Mouse (Mus musculus) liver, adult 2 months (tissue): ENCODE results near the gene Krt23. TPM values are rescaled to one million over a fixed set of nuclear protein-coding genes. Genes with fewer than 3 reads are reported as not detected.

Experiments used
- DNase-seq: peaks from one replicate; pipeline ENCODE4 v3.0.0-alpha.2; 2011; ENCODE audit warnings: low read depth, low spot score; ENCODE audit errors: extremely low read depth
- H3K27ac ChIP-seq: fragments of 200-500 bp; replicated peaks from 2 replicates; pipeline ENCODE4 v1.5.1; 2012; ENCODE audit warnings: low read depth, mild to moderate bottlenecking, control low read depth, inconsistent platforms, low read length; ENCODE audit not compliant: insufficient read depth
- H3K27me3 ChIP-seq: fragments of 200-500 bp; 2 replicates; pipeline ENCODE4 v1.6.1; 2012; ENCODE audit warnings: mild to moderate bottlenecking, moderate library complexity, low read length, inconsistent platforms; ENCODE audit not compliant: control insufficient read depth, insufficient read depth
- H3K36me3 ChIP-seq: fragments of 200-500 bp; 2 replicates; pipeline ENCODE4 v1.6.1; 2012; ENCODE audit warnings: low read length, inconsistent platforms; ENCODE audit not compliant: control insufficient read depth, insufficient read depth
- H3K4me1 ChIP-seq: fragments of 200-500 bp; 2 replicates; pipeline ENCODE4 v1.6.1; 2011; ENCODE audit warnings: low read length; ENCODE audit not compliant: control insufficient read depth, insufficient read depth
- H3K4me3 ChIP-seq: fragments of 200-500 bp; 2 replicates; pipeline ENCODE4 v1.5.1; 2011; ENCODE audit warnings: low read depth, mild to moderate bottlenecking, control low read depth, low read length, moderate library complexity; ENCODE audit not compliant: insufficient read depth
- H3K79me2 ChIP-seq: fragments of 200-500 bp; 2 replicates; pipeline ENCODE4 v1.6.1; 2012; ENCODE audit warnings: inconsistent platforms, mild to moderate bottlenecking, low read length, moderate library complexity; ENCODE audit not compliant: control insufficient read depth, insufficient read depth
- H3K9ac ChIP-seq: fragments of 200-500 bp; 2 replicates; pipeline ENCODE4 v1.6.1; 2012; ENCODE audit warnings: low read depth, mild to moderate bottlenecking, control low read depth, inconsistent platforms, low read length
- CTCF ChIP-seq: fragments of 200-500 bp; IDR thresholded peaks from 2 replicates; pipeline ENCODE4 v1.5.1; 2011; ENCODE audit warnings: low read depth, low read length, control low read depth
- POLR2A ChIP-seq: fragments of 200-500 bp; IDR thresholded peaks from 2 replicates; pipeline ENCODE4 v1.6.1; 2011; ENCODE audit warnings: low read length, control low read depth; ENCODE audit not compliant: insufficient read depth; ENCODE audit errors: extremely low read depth
- WGBS: fragments of 180-500 bp; shearing (Covaris S2); methylation state at CpG from one replicate; pipeline ENCODE4 v1.1.7; 2018; 5-methylcytosine and 5-hydroxymethylcytosine counted together
- polyA plus RNA-seq: library from polyadenylated mRNA; depleted of rRNA; stranded (reverse); fragments of >200 nt; gene quantifications from 2 replicates; pipeline ENCODE4 v1.2.3, GENCODE M21; 2012
- total RNA-seq: library from RNA; depleted of rRNA; stranded (reverse); fragments of >200 nt; gene quantifications from 2 replicates; pipeline ENCODE4 v1.2.3, GENCODE M21; 2014

Krt23 gene
- total and polyA plus RNA-seq, 2 experiments, result 1.4 to 4.0 TPM

DNA sequence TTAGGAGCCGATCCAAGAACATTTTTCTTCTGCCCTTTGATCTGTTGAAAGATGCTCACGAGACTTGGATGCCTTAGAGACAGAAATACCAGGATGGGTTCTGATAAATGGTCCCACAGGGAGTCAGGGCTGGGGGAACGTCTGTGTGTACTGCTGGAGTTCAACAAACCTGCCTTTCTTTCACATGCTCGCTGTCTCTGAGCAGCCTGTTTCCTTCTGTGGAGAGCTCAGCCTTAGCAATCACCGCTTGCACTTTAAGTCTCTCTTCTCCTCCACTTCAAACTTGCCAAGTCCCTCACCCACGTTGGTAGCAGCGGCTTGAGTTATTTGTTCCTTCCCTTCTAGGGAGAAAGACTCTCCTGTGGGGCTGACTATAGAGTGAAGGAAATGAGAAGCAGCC lies 26.6 kb downstream of the Krt23 start:
- 51% methylated on average over 7 of the region's 7 CpGs for WGBS
- TF ChIP-seq POLR2A (no peak), CTCF (no peak)
- Histone ChIP-seq H3K79me2 (no peaks in the 10 kb centered on the region), H3K36me3 (no peaks in the 10 kb centered on the region), H3K27ac (no peak overlapping the region), H3K4me1 (no peaks in the 10 kb centered on the region; the same call in 1 of the 2 replicates), H3K27me3 (0 out of 2 replicates have a peak, but pooled peaks cover 2% of the 10 kb centered on the region), H3K4me3 (no peak overlapping the region), H3K9ac (no peak overlapping the region)
- DNase-seq, result no peak

DNA sequence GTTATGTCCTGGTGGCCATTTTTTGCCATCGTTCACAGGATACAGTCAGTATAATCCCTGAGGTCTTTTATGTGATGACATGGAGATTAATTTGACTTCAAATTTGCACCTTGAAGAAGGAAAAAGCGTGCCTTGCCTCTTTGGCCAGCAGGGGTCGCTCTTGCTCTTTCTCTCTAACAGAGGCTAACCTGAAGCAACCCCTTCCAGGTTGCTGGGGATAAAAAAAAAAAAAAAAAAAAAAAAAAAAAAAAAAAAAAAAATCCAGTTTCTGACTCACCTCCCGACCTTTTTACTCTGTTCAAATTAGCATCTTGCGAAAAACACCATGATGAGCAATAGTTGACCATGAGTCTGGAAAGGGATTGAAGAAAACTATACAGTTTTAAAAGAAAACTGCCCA lies 28.1 kb downstream of the Krt23 start:
- H3K4me1 ChIP-seq, result no peaks in the 10 kb centered on the region; the same call in 1 of the 2 replicates
- TF ChIP-seq CTCF, result peak; percentile 75
- TF ChIP-seq POLR2A, result no peak
- 3% methylated on average over 5 of the region's 5 CpGs for WGBS
- DNase-seq, result peak; percentile 71
- H3K4me3 ChIP-seq, result no peak overlapping the region
- H3K27ac ChIP-seq, result no peak overlapping the region
- H3K27me3 ChIP-seq, result peaks cover 2% of the 10 kb centered on the region; the same call in 1 of the 2 replicates
- H3K9ac ChIP-seq, result no peak overlapping the region
- no peaks in the 10 kb centered on the region for H3K79me2 ChIP-seq
- H3K36me3 ChIP-seq, result no peaks in the 10 kb centered on the region

DNA sequence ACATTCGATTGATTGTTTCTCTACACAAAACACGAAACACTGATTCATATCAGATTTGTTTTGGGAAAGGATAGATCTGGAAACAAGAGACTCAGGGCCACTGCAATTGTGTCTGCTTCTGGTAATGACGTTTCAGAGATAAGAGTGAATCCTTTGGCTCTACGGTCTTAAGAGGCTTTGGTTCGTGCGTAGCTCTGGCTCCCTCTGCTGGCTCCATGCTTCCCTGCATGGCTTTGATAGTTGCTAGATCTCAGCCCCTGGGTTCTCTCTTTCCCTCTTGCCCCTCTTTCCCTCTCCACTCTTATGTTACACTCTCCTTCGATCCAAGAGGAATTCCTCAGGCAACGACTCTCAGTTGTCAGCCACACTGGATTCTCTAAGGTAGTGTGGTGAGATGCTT lies 29.8 kb downstream of the Krt23 start:
- peak; percentile 92 for TF ChIP-seq CTCF
- no peak for TF ChIP-seq POLR2A
- Histone ChIP-seq H3K27ac (no peak overlapping the region), H3K27me3 (peaks cover 5% of the 10 kb centered on the region; the same call in 1 of the 2 replicates), H3K9ac (no peak overlapping the region), H3K36me3 (no peaks in the 10 kb centered on the region), H3K79me2 (no peaks in the 10 kb centered on the region), H3K4me3 (no peak overlapping the region), H3K4me1 (no peaks in the 10 kb centered on the region; the same call in 1 of the 2 replicates)
- DNase-seq, result peak; percentile 59
- WGBS, result 8% methylated on average over 8 of the region's 8 CpGs

DNA sequence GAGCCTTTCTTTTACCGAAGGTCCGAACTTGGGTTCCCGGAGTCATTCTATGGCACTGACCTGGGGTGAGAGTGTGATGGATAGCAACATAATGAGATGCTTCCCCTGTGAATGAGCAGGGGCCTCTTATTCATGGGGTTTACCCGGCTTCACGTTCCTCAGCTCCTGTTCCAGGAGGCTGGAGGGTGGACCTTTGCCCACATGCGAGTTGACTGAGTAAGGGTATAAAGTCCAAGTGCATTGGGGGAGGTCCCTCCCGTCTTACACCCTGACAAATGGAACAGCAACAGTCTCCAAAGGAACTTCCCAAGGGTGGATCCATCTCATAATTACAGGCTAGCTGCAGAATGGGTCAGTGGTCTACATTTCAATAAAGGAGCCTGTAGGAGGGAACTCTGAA lies 31.2 kb downstream of the Krt23 start:
- no peak overlapping the region for H3K4me3 ChIP-seq
- no peak for TF ChIP-seq CTCF
- no peak for TF ChIP-seq POLR2A
- no peak overlapping the region for H3K27ac ChIP-seq
- no peak overlapping the region for H3K9ac ChIP-seq
- peaks cover 8% of the 10 kb centered on the region; the same call in 1 of the 2 replicates for H3K27me3 ChIP-seq
- no peaks in the 10 kb centered on the region; the same call in 1 of the 2 replicates for H3K4me1 ChIP-seq
- no peaks in the 10 kb centered on the region for H3K79me2 ChIP-seq
- DNase-seq, result no peak
- H3K36me3 ChIP-seq, result no peaks in the 10 kb centered on the region
- 45% methylated on average over 7 of the region's 7 CpGs for WGBS

DNA sequence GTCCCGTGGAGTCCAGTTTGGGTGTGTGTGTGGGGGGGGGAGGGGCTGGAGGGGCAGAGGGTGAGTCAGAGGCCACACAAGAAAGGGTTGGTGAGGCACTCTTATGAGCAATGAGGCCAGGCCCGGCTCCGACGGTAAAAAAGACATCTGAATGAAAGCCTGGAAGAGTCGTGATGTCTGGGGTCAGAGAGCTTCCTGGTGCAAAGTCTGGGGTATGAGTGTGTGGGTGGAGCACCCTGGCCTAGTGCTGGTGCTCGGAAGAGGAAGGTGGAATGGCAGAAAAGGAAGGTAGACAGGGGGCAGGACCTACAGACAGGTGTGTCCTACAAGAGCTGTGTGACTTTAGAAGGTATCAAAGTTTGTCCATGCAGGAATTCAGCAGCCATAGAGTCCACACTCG lies 34.0 kb downstream of the Krt23 start:
- H3K79me2 ChIP-seq, result no peaks in the 10 kb centered on the region
- H3K27me3 ChIP-seq, result peaks cover 16% of the 10 kb centered on the region; the same call in 1 of the 2 replicates
- no peaks in the 10 kb centered on the region for H3K36me3 ChIP-seq
- no peak for TF ChIP-seq POLR2A
- no peak for TF ChIP-seq CTCF
- H3K9ac ChIP-seq, result no peak overlapping the region
- 42% methylated on average over 7 of the region's 7 CpGs for WGBS
- H3K27ac ChIP-seq, result no peak overlapping the region
- H3K4me1 ChIP-seq, result no peaks in the 10 kb centered on the region
- no peak for DNase-seq
- H3K4me3 ChIP-seq, result no peak overlapping the region

DNA sequence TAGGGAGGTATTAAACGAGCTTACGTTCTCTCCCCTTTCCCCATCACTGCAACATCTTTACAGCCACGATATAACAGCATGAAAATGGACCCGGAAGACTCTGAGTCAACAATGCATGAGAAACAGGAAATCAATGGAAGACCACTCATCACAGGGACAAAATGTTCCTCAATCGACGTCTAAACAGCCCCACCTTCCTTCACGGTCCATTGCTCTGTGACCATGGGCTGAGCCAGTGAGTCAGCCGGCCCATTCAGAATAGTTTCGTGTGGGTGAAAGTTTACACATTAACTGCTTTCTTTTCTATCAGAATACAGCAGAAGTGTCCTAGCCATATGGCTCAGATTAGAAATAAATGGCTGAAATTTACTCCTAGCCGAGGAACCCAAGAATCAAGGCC lies 38.2 kb downstream of the Krt23 start:
- Histone ChIP-seq H3K27me3 (peaks cover 18% of the 10 kb centered on the region; the same call in 1 of the 2 replicates), H3K4me1 (no peaks in the 10 kb centered on the region), H3K36me3 (no peaks in the 10 kb centered on the region), H3K27ac (no peak overlapping the region), H3K79me2 (no peaks in the 10 kb centered on the region), H3K9ac (no peak overlapping the region), H3K4me3 (no peak overlapping the region)
- no peak for DNase-seq
- WGBS, result 40% methylated on average over 10 of the region's 10 CpGs
- TF ChIP-seq POLR2A (no peak), CTCF (no peak)
